Mouse (Mus musculus): Measurements from ENCODE around the gene Lin7c. TPM values are rescaled to one million over a fixed set of nuclear protein-coding genes. Genes with fewer than 3 reads are reported as not detected.

The Lin7c gene
- polyA plus RNA-seq, 1 experiment, result 3.3 TPM

DNA sequence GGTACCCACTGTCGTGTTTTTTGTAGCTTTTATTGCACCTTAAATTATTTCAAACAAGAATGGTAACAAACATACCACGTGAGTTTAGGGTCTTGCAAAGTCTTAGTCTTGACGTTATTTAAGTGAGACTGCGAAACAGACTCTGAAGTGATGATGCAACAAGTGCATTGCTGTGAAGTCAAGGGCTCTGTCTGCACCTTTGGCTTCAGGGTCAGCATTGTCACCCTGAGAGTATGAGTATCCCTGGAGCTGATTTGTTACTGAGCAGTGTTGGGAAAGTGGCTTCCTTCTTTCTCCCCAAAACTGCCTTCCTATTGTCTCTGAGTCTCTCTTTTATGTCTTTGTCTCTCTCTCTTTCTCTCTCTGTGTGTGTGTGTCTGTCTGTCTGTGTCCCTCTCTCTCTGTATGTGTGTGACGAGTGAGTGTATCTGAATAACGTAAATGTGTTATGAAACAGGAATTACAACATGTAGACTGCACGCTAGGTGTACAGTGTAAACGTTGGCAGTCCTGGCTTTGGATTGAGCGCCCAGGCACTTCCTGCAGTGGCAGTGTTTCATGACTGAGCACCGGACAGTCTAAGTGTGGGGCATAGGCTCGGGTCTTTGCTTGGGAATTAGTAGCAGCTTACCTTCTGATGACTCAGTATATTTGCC is 45.2 kb downstream of the Lin7c start:
- no peak for DNase-seq (ENCODE audit: low read depth in 1 of 2, low spot score in 2 of 2)
- no peak for TF ChIP-seq POLR2A (IDR thresholded peaks at IDR 0.05; ENCODE audit: low read depth, low read length)
- no peak for TF ChIP-seq CTCF (IDR thresholded peaks at IDR 0.05; ENCODE audit: extremely low read depth, insufficient read depth, insufficient read length, insufficient replicate concordance)
- Histone ChIP-seq H3K4me3 (ENCODE audit: extremely low read depth, insufficient read depth, insufficient read length) (no peak overlapping the region), H3K36me3 (ENCODE audit: control insufficient read depth, insufficient read depth, low read length) (no peaks in the 10 kb centered on the region), H3K27me3 (ENCODE audit: control insufficient read depth, insufficient read depth, low read length) (peaks cover 1% of the 10 kb centered on the region; the same call in 1 of the 2 replicates), H3K4me1 (ENCODE audit: control insufficient read depth, insufficient read depth, insufficient read length) (no peaks in the 10 kb centered on the region), H3K27ac (ENCODE audit: insufficient read depth, low read length) (no peak overlapping the region)
- WGBS, result 82% methylated on average over 11 of the region's 11 CpGs

GRCm38 (mm10) chr2:109936410-109936755 is 45.7 kb downstream of the Lin7c start:
- no peak for TF ChIP-seq POLR2A (IDR thresholded peaks at IDR 0.05; ENCODE audit: low read depth, low read length)
- no peak for TF ChIP-seq CTCF (IDR thresholded peaks at IDR 0.05; ENCODE audit: extremely low read depth, insufficient read depth, insufficient read length, insufficient replicate concordance)
- WGBS, result 77% methylated on average over 2 of the region's 2 CpGs
- Histone ChIP-seq H3K4me3 (ENCODE audit: extremely low read depth, insufficient read depth, insufficient read length) (no peak overlapping the region), H3K36me3 (ENCODE audit: control insufficient read depth, insufficient read depth, low read length) (no peaks in the 10 kb centered on the region), H3K27ac (ENCODE audit: insufficient read depth, low read length) (no peak overlapping the region), H3K27me3 (ENCODE audit: control insufficient read depth, insufficient read depth, low read length) (peaks cover 1% of the 10 kb centered on the region; the same call in 1 of the 2 replicates), H3K4me1 (ENCODE audit: control insufficient read depth, insufficient read depth, insufficient read length) (no peaks in the 10 kb centered on the region)
- no peak for DNase-seq (ENCODE audit: low read depth in 1 of 2, low spot score in 2 of 2)

GRCm38 (mm10) chr2:109941973-109942444 is 51.4 kb downstream of the Lin7c start:
- Histone ChIP-seq H3K36me3 (ENCODE audit: control insufficient read depth, insufficient read depth, low read length) (no peaks in the 10 kb centered on the region), H3K27ac (ENCODE audit: insufficient read depth, low read length) (no peak overlapping the region), H3K4me1 (ENCODE audit: control insufficient read depth, insufficient read depth, insufficient read length) (no peaks in the 10 kb centered on the region), H3K4me3 (ENCODE audit: extremely low read depth, insufficient read depth, insufficient read length) (no peak overlapping the region), H3K27me3 (ENCODE audit: control insufficient read depth, insufficient read depth, low read length) (no peaks in the 10 kb centered on the region)
- WGBS, result 80% methylated on average over 5 of the region's 5 CpGs
- no peak for TF ChIP-seq CTCF (IDR thresholded peaks at IDR 0.05; ENCODE audit: extremely low read depth, insufficient read depth, insufficient read length, insufficient replicate concordance)
- no peak for TF ChIP-seq POLR2A (IDR thresholded peaks at IDR 0.05; ENCODE audit: low read depth, low read length)
- DNase-seq (ENCODE audit: low read depth in 1 of 2, low spot score in 2 of 2), result no peak

GRCm38 (mm10) chr2:109942810-109943570 is 52.3 kb downstream of the Lin7c start:
- H3K27me3 ChIP-seq (ENCODE audit: control insufficient read depth, insufficient read depth, low read length), result no peaks in the 10 kb centered on the region
- no peaks in the 10 kb centered on the region for H3K4me1 ChIP-seq (ENCODE audit: control insufficient read depth, insufficient read depth, insufficient read length)
- no peak for DNase-seq (ENCODE audit: low read depth in 1 of 2, low spot score in 2 of 2)
- TF ChIP-seq CTCF (IDR thresholded peaks at IDR 0.05; ENCODE audit: extremely low read depth, insufficient read depth, insufficient read length, insufficient replicate concordance) (no peak), POLR2A (IDR thresholded peaks at IDR 0.05; ENCODE audit: low read depth, low read length) (no peak)
- H3K36me3 ChIP-seq (ENCODE audit: control insufficient read depth, insufficient read depth, low read length), result no peaks in the 10 kb centered on the region
- WGBS, result 88% methylated on average over 8 of the region's 8 CpGs
- no peak overlapping the region for H3K27ac ChIP-seq (ENCODE audit: insufficient read depth, low read length)
- no peak overlapping the region for H3K4me3 ChIP-seq (ENCODE audit: extremely low read depth, insufficient read depth, insufficient read length)

GRCm38 (mm10) chr2:109944995-109945394 is 54.3 kb downstream of the Lin7c start:
- Histone ChIP-seq H3K27ac (ENCODE audit: insufficient read depth, low read length) (no peak overlapping the region), H3K27me3 (ENCODE audit: control insufficient read depth, insufficient read depth, low read length) (no peaks in the 10 kb centered on the region), H3K36me3 (ENCODE audit: control insufficient read depth, insufficient read depth, low read length) (no peaks in the 10 kb centered on the region), H3K4me1 (ENCODE audit: control insufficient read depth, insufficient read depth, insufficient read length) (no peaks in the 10 kb centered on the region), H3K4me3 (ENCODE audit: extremely low read depth, insufficient read depth, insufficient read length) (no peak overlapping the region)
- DNase-seq (ENCODE audit: low read depth in 1 of 2, low spot score in 2 of 2), result no peak
- TF ChIP-seq POLR2A (IDR thresholded peaks at IDR 0.05; ENCODE audit: low read depth, low read length) (no peak), CTCF (IDR thresholded peaks at IDR 0.05; ENCODE audit: extremely low read depth, insufficient read depth, insufficient read length, insufficient replicate concordance) (no peak)
- whole genome bisulfite sequencing, result 89% methylated on average over 9 of the region's 9 CpGs

DNA sequence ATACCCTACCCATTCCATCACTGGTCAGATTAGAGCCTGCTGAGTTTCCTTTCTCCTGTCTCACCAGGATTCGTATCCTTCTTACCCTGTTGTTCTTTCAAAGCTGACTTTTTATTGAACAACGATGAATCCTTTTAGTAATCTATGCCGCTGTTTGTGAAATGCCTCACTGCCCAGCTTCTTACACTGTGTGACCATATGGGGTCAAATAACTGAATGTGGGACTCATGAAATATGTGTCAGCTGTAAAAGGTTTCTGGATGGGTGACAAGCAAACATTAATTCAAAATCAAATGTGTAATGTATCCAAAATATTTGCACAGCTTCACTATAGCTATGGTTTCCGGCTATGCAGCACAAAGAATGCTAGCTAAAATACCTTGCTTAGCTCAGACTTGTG is 54.9 kb downstream of the Lin7c start:
- Histone ChIP-seq H3K36me3 (ENCODE audit: control insufficient read depth, insufficient read depth, low read length) (no peaks in the 10 kb centered on the region), H3K4me3 (ENCODE audit: extremely low read depth, insufficient read depth, insufficient read length) (no peak overlapping the region), H3K4me1 (ENCODE audit: control insufficient read depth, insufficient read depth, insufficient read length) (no peaks in the 10 kb centered on the region), H3K27me3 (ENCODE audit: control insufficient read depth, insufficient read depth, low read length) (no peaks in the 10 kb centered on the region), H3K27ac (ENCODE audit: insufficient read depth, low read length) (no peak overlapping the region)
- WGBS, result 89% methylated on average over 4 of the region's 4 CpGs
- DNase-seq (ENCODE audit: low read depth in 1 of 2, low spot score in 2 of 2), result no peak
- TF ChIP-seq POLR2A (IDR thresholded peaks at IDR 0.05; ENCODE audit: low read depth, low read length) (no peak), CTCF (IDR thresholded peaks at IDR 0.05; ENCODE audit: extremely low read depth, insufficient read depth, insufficient read length, insufficient replicate concordance) (no peak)

GRCm38 (mm10) chr2:109946426-109946825 is 55.8 kb downstream of the Lin7c start:
- DNase-seq (ENCODE audit: low read depth in 1 of 2, low spot score in 2 of 2), result no peak
- H3K4me3 ChIP-seq (ENCODE audit: extremely low read depth, insufficient read depth, insufficient read length), result no peak overlapping the region
- WGBS, result 95% methylated on average over 6 of the region's 6 CpGs
- TF ChIP-seq CTCF (IDR thresholded peaks at IDR 0.05; ENCODE audit: extremely low read depth, insufficient read depth, insufficient read length, insufficient replicate concordance), result no peak
- no peaks in the 10 kb centered on the region for H3K4me1 ChIP-seq (ENCODE audit: control insufficient read depth, insufficient read depth, insufficient read length)
- H3K36me3 ChIP-seq (ENCODE audit: control insufficient read depth, insufficient read depth, low read length), result no peaks in the 10 kb centered on the region
- no peak overlapping the region for H3K27ac ChIP-seq (ENCODE audit: insufficient read depth, low read length)
- no peaks in the 10 kb centered on the region for H3K27me3 ChIP-seq (ENCODE audit: control insufficient read depth, insufficient read depth, low read length)
